Mouse (Mus musculus) lung, adult 2 months (tissue): ENCODE data around the gene E130308A19Rik. TPM values are rescaled to one million over a fixed set of nuclear protein-coding genes. Genes with fewer than 3 reads are reported as not detected.

Experiments used
- DNase-seq: peaks from one replicate; pipeline ENCODE4 v3.0.0; 2022
- H3K4me1 ChIP-seq: fragments of 200-500 bp; 2 replicates; pipeline ENCODE4 v1.6.1; 2011; ENCODE audit warnings: low read length; ENCODE audit not compliant: control insufficient read depth, insufficient read depth
- H3K4me3 ChIP-seq: fragments of 200-500 bp; replicated peaks from 2 replicates; pipeline ENCODE3; 2011; ENCODE audit warnings: low read depth, mild to moderate bottlenecking, control low read depth, low read length; ENCODE audit errors: extremely low read depth
- CTCF ChIP-seq: fragments of 200-500 bp; IDR thresholded peaks from 2 replicates; pipeline ENCODE4 v1.5.1; 2011; ENCODE audit warnings: mild to moderate bottlenecking, low read length, control low read depth; ENCODE audit not compliant: insufficient read depth
- POLR2A ChIP-seq: fragments of 200-500 bp; IDR thresholded peaks from 2 replicates; pipeline ENCODE4 v1.6.1; 2011; ENCODE audit warnings: low read depth, mild to moderate bottlenecking, control low read depth, low read length, borderline replicate concordance; ENCODE audit errors: extremely low read depth
- WGBS: fragments of 180-500 bp; shearing (Covaris S2); methylation state at CpG from one replicate; pipeline ENCODE4 v1.1.7; 2018; 5-methylcytosine and 5-hydroxymethylcytosine counted together
- polyA plus RNA-seq: library from polyadenylated mRNA; depleted of rRNA; stranded (reverse); fragments of >200 nt; gene quantifications from 2 replicates; pipeline ENCODE4 v1.2.3, GENCODE M21; 2012

Gene E130308A19Rik
- polyA plus RNA-seq, 1 experiment = 8.3 TPM

GRCm38 (mm10) chr4:59656061-59656642 lies 30.1 kb downstream of the E130308A19Rik start:
- no peak for DNase-seq
- TF ChIP-seq POLR2A (no peak), CTCF (no peak)
- Histone ChIP-seq H3K4me1 (peaks cover 6% of the 10 kb centered on the region), H3K4me3 (no peak overlapping the region)
- 64% methylated on average over 5 of the region's 5 CpGs for WGBS

GRCm38 (mm10) chr4:59662163-59662562 lies 36.2 kb downstream of the E130308A19Rik start:
- 49% methylated on average over 1 of the region's 1 CpGs for WGBS
- no peak for DNase-seq
- H3K4me3 ChIP-seq = no peak overlapping the region
- H3K4me1 ChIP-seq = no peaks in the 10 kb centered on the region; the same call in 1 of the 2 replicates
- TF ChIP-seq CTCF = no peak
- no peak for TF ChIP-seq POLR2A

- Histone ChIP-seq H3K4me1 (no peaks in the 10 kb centered on the region; the same call in 1 of the 2 replicates), H3K4me3 (no peak overlapping the region)
- no peak for DNase-seq
- 89% methylated on average over 6 of the region's 6 CpGs for WGBS
- TF ChIP-seq POLR2A = no peak
- TF ChIP-seq CTCF = no peak
Measured at GRCm38 (mm10) chr4:59663451-59663850, 37.4 kb downstream of the E130308A19Rik start.

- Histone ChIP-seq H3K4me1 (no peaks in the 10 kb centered on the region; the same call in 1 of the 2 replicates), H3K4me3 (no peak overlapping the region)
- DNase-seq = no peak
- 54% methylated on average over 3 of the region's 3 CpGs for WGBS
- TF ChIP-seq POLR2A (no peak), CTCF (no peak)
Measured at GRCm38 (mm10) chr4:59666550-59667317, 40.7 kb downstream of the E130308A19Rik start.

- 68% methylated on average over 3 of the region's 3 CpGs for WGBS
- TF ChIP-seq CTCF = no peak
- TF ChIP-seq POLR2A = no peak
- DNase-seq = no peak
Measured at GRCm38 (mm10) chr4:59668050-59668449, 42.0 kb downstream of the E130308A19Rik start.

GRCm38 (mm10) chr4:59669131-59669530 lies 43.1 kb downstream of the E130308A19Rik start:
- H3K4me3 ChIP-seq = no peak overlapping the region
- no peak for DNase-seq
- no peaks in the 10 kb centered on the region; the same call in 1 of the 2 replicates for H3K4me1 ChIP-seq
- TF ChIP-seq POLR2A (no peak), CTCF (no peak)
- WGBS = 92% methylated on average over 1 of the region's 1 CpGs

More at GRCm38 (mm10) chr4:59668050-59668449, 42.0 kb downstream of the E130308A19Rik start:
- no peaks in the 10 kb centered on the region; the same call in 1 of the 2 replicates for H3K4me1 ChIP-seq
- H3K4me3 ChIP-seq = no peak overlapping the region

- DNase-seq = no peak
- 79% methylated on average over 2 of the region's 2 CpGs for WGBS
- Histone ChIP-seq H3K4me3 (no peak overlapping the region), H3K4me1 (no peaks in the 10 kb centered on the region; the same call in 1 of the 2 replicates)
- TF ChIP-seq POLR2A (no peak), CTCF (no peak)
Measured at GRCm38 (mm10) chr4:59670015-59670414, 44.0 kb downstream of the E130308A19Rik start.

- 80% methylated on average over 2 of the region's 2 CpGs for WGBS
- H3K4me1 ChIP-seq = no peaks in the 10 kb centered on the region
- no peak overlapping the region for H3K4me3 ChIP-seq
- TF ChIP-seq POLR2A (no peak), CTCF (no peak)
- DNase-seq = no peak
Measured at GRCm38 (mm10) chr4:59673423-59674117, 47.6 kb downstream of the E130308A19Rik start.

GRCm38 (mm10) chr4:59674929-59675679 lies 49.1 kb downstream of the E130308A19Rik start:
- H3K4me3 ChIP-seq = no peak overlapping the region
- H3K4me1 ChIP-seq = no peaks in the 10 kb centered on the region
- WGBS = 62% methylated on average over 8 of the region's 8 CpGs
- DNase-seq = no peak
- TF ChIP-seq POLR2A = no peak
- TF ChIP-seq CTCF = no peak
